In the genomic region with DNA sequence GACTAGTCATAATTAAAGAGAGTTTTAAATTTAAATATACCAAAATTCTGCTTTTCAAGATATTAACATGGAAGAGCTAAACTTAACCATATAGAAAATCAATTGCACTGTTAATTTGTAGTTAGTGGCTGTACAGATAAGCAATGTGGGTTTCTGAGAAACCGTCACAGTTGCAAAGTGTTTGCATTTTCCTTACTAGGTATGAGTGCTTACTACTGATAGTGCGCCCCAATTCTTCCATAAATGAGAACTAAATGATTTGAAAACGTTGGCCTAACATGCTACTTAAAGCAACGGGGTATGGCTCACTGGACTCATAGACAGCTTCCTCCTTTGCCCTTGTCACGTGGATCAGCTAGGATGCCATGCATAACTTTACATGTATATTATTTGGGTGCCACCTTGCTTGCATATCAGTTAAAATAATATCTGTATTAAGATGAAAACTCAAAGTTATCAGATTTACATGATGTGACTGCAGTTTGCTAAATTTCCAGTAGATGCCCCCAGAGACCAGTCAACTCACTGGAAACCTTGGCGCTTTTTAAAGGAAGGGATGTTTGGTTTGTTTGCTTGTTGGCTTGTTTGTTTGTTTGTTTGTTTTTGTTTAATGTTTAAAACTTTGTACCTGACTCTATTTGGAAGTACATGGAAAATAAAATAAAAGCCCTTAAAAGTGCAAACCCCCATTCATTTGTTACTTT, we compare ENCODE assay signal across 11 mouse cellular contexts. TPM values are rescaled to one million over a fixed set of nuclear protein-coding genes. Genes with fewer than 3 reads are reported as not detected.
DNase-seq lines count a peak whose midpoint lies in the region; ATAC-seq and TF ChIP-seq lines count a peak whose summit lies in the region.
"Had no signal": no experiment of that assay in that cellular context is flagged by ENCODE, and none has a peak within 500 bp of the region (broad histone marks: within the 10 kb centered on the region; RNA-seq: fewer than 3 reads in every experiment).

No protein-coding gene starts in this region.

- no peaks in the 10 kb centered on the region for H3K9me3 ChIP-seq in embryonic facial prominence, embryonic 11.5 days (replicated peaks; ENCODE audit: control insufficient read depth, low read length)
- H3K9me3 ChIP-seq in embryonic facial prominence, embryonic 10.5 days = no peaks in the 10 kb centered on the region
- H3K9me3 ChIP-seq in MEL (replicated peaks; ENCODE audit: insufficient read depth, low read length) = no peaks in the 10 kb centered on the region
- H3K9me3 ChIP-seq: embryonic facial prominence, embryonic 15.5 days; hindbrain, embryonic 15.5 days; megakaryocyte, embryonic 14.5 days had no signal

- TF ChIP-seq CTCF in left cerebral cortex, adult 2 months (IDR thresholded peaks at IDR 0.05) = peak; percentile 86
- TF ChIP-seq CTCF in MEL (IDR thresholded peaks at IDR 0.05 in 2 of 3, conservative IDR thresholded peaks at IDR 0.05 in 1 of 3; ENCODE audit: control insufficient read depth in 1 of 3, insufficient read depth in 1 of 3, low read depth in 2 of 3, low read length in 3 of 3, poor library complexity in 1 of 3, severe bottlenecking in 1 of 3) = peak; percentile 4 to 48 (median 5); a peak in 2 of 6 replicates
- no peak for TF ChIP-seq CTCF in cerebellum, adult 2 months (IDR thresholded peaks at IDR 0.05; ENCODE audit: borderline replicate concordance, insufficient read depth, low read depth, low read length)

- TF ChIP-seq POLR2A in MEL (IDR thresholded peaks at IDR 0.05; ENCODE audit: control insufficient read depth in 1 of 2, insufficient read depth in 1 of 2, low read depth in 1 of 2, low read length in 2 of 2, poor library complexity in 1 of 2) = no peak
- no peak for TF ChIP-seq POLR2A in cerebellum, adult 2 months (IDR thresholded peaks at IDR 0.05; ENCODE audit: borderline replicate concordance, insufficient read depth, low read length)

- TF ChIP-seq EP300 in MEL (IDR thresholded peaks at IDR 0.05; ENCODE audit: low read depth in 1 of 2, low read length in 2 of 2) = peak; percentile 38 to 73; a peak in 3 of 4 replicates

- no peaks in the 10 kb centered on the region for H3K4me1 ChIP-seq in embryonic facial prominence, embryonic 11.5 days (ENCODE audit: control insufficient read depth, insufficient read depth, low read length)
- H3K4me1 ChIP-seq in embryonic facial prominence, embryonic 10.5 days = no peaks in the 10 kb centered on the region
- no peaks in the 10 kb centered on the region for H3K4me1 ChIP-seq in MEL (ENCODE audit: control insufficient read depth in 1 of 2, insufficient read depth in 2 of 2, low read length in 2 of 2)
- peaks cover 3% of the 10 kb centered on the region; the same call in 1 of the 2 replicates for H3K4me1 ChIP-seq in cerebellum, adult 2 months (ENCODE audit: control insufficient read depth, insufficient read depth, low read length)
- H3K4me1 ChIP-seq: embryonic facial prominence, embryonic 15.5 days; megakaryocyte, embryonic 14.5 days had no signal

- no peaks in the 10 kb centered on the region for H3K36me3 ChIP-seq in embryonic facial prominence, embryonic 11.5 days (replicated peaks; ENCODE audit: control insufficient read depth, insufficient read depth, low read depth, low read length)
- no peaks in the 10 kb centered on the region for H3K36me3 ChIP-seq in embryonic facial prominence, embryonic 10.5 days (replicated peaks)
- no peaks in the 10 kb centered on the region for H3K36me3 ChIP-seq in MEL (ENCODE audit: control insufficient read depth in 1 of 2, insufficient read depth in 2 of 2, low read length in 2 of 2)
- H3K36me3 ChIP-seq: embryonic facial prominence, embryonic 15.5 days; hindbrain, embryonic 15.5 days had no signal

- H3K27me3 ChIP-seq in embryonic facial prominence, embryonic 11.5 days (ENCODE audit: control insufficient read depth, insufficient read depth, low read length) = no peaks in the 10 kb centered on the region
- no peaks in the 10 kb centered on the region for H3K27me3 ChIP-seq in embryonic facial prominence, embryonic 10.5 days (replicated peaks; ENCODE audit: low read depth, poor library complexity, severe bottlenecking)
- H3K27me3 ChIP-seq in MEL (ENCODE audit: control insufficient read depth in 1 of 2, insufficient read depth in 2 of 2, low read length in 2 of 2) = no peaks in the 10 kb centered on the region; a peak in 1 of 4 replicates
- no peaks in the 10 kb centered on the region for H3K27me3 ChIP-seq in cerebellum, adult 2 months (ENCODE audit: control insufficient read depth, insufficient read depth, low read length)
- H3K27me3 ChIP-seq: embryonic facial prominence, embryonic 15.5 days; hindbrain, embryonic 15.5 days; megakaryocyte, embryonic 14.5 days had no signal

- peak; percentile 56 for TF ChIP-seq RAD21 in MEL (IDR thresholded peaks at IDR 0.05; ENCODE audit: low read depth, low read length)

- no peak overlapping the region for H3K9ac ChIP-seq in embryonic facial prominence, embryonic 11.5 days (replicated peaks; ENCODE audit: low read length)
- no peak overlapping the region for H3K9ac ChIP-seq in MEL (ENCODE audit: control insufficient read depth, low read depth, low read length, poor library complexity, severe bottlenecking)
- H3K9ac ChIP-seq: embryonic facial prominence, embryonic 15.5 days; hindbrain, embryonic 15.5 days had no signal

- no peaks in the 10 kb centered on the region for H3K79me2 ChIP-seq in MEL (ENCODE audit: control insufficient read depth, insufficient read depth, low read length, poor library complexity)

- no peak overlapping the region for H3K4me2 ChIP-seq in embryonic facial prominence, embryonic 11.5 days (ENCODE audit: low read depth, low read length)
- H3K4me2 ChIP-seq: embryonic facial prominence, embryonic 15.5 days; hindbrain, embryonic 15.5 days had no signal

- no peak overlapping the region for H3K4me3 ChIP-seq in embryonic facial prominence, embryonic 11.5 days (ENCODE audit: low read depth, low read length)
- H3K4me3 ChIP-seq in embryonic facial prominence, embryonic 10.5 days = no peak overlapping the region
- H3K4me3 ChIP-seq in left cerebral cortex, adult 2 months = no peak overlapping the region
- H3K4me3 ChIP-seq in MEL (ENCODE audit: control insufficient read depth in 1 of 2, insufficient read depth in 1 of 2, low read depth in 2 of 2, low read length in 2 of 2) = peak overlapping the region in 1 of 2 experiments; percentile 11; a peak in 1 of 4 replicates
- H3K4me3 ChIP-seq in cerebellum, adult 2 months (replicated peaks; ENCODE audit: insufficient read depth, low read depth, low read length) = no peak overlapping the region
- H3K4me3 ChIP-seq: embryonic facial prominence, embryonic 15.5 days; hindbrain, embryonic 15.5 days; megakaryocyte, embryonic 14.5 days had no signal

- peak; percentile 24 for DNase-seq in embryonic facial prominence, embryonic 11.5 days (ENCODE audit: low spot score)
- DNase-seq in embryonic facial prominence, embryonic 10.5 days (ENCODE audit: low spot score) = no peak
- DNase-seq in left cerebral cortex, adult 2 months (ENCODE audit: extremely low spot score in 1 of 2, low spot score in 2 of 2) = peak in 1 of 2 experiments; percentile 24
- no peak for DNase-seq in left cerebral cortex, adult 8-10 months (ENCODE audit: low spot score in 2 of 2)
- DNase-seq in MEL (ENCODE audit: low read depth, low spot score) = peak; percentile 54
- DNase-seq in layer of hippocampus, postnatal 14 days (ENCODE audit: low spot score in 2 of 2) = peak; percentile 22 to 57
- no peak for DNase-seq in cerebellum, adult 2 months
- DNase-seq in spleen, postnatal 4 days (ENCODE audit: low spot score in 2 of 2) = no peak

- no peak overlapping the region for H3K27ac ChIP-seq in embryonic facial prominence, embryonic 11.5 days (replicated peaks; ENCODE audit: low read depth, low read length)
- no peak overlapping the region for H3K27ac ChIP-seq in embryonic facial prominence, embryonic 10.5 days (replicated peaks)
- no peak overlapping the region for H3K27ac ChIP-seq in left cerebral cortex, adult 2 months
- H3K27ac ChIP-seq in MEL (ENCODE audit: control insufficient read depth, low read depth, low read length) = no peak overlapping the region
- no peak overlapping the region for H3K27ac ChIP-seq in cerebellum, adult 2 months (ENCODE audit: insufficient read depth, low read length)
- H3K27ac ChIP-seq: embryonic facial prominence, embryonic 15.5 days; hindbrain, embryonic 15.5 days had no signal

- no peak for ATAC-seq in embryonic facial prominence, embryonic 11.5 days (replicated peaks; ENCODE audit: insufficient number of reproducible peaks, low FRiP score, low TSS enrichment, low read depth)

- intact Hi-C loops in left cerebral cortex, adult 2 months (cut with DNase I) = loop anchor here (1.0 to 10.0 kb wide), 6 partner anchors 176 to 1357 kb away; no protein-coding TSS in a partner anchor

- WGBS in embryonic facial prominence, embryonic 11.5 days = 61% methylated on average over 6 of the region's 6 CpGs
- WGBS in embryonic facial prominence, embryonic 10.5 days = 66% methylated on average over 6 of the region's 6 CpGs
- WGBS in cerebellum, adult 2 months = 62% methylated on average over 6 of the region's 6 CpGs

TF ChIP-seq in MEL, 35 proteins besides CTCF, POLR2A, EP300 and RAD21:
- TF ChIP-seq USF2 (IDR thresholded peaks at IDR 0.05; ENCODE audit: borderline replicate concordance in 1 of 2, insufficient read depth in 1 of 2, low read depth in 1 of 2, low read length in 2 of 2) (no peak), USF1 (IDR thresholded peaks at IDR 0.05; ENCODE audit: low read depth, low read length) (peak; percentile 35; the same call in 1 of the 2 replicates), SMC3 (IDR thresholded peaks at IDR 0.05; ENCODE audit: low read depth, low read length) (peak; percentile 39; the same call in 1 of the 2 replicates), ZC3H11A (IDR thresholded peaks at IDR 0.05; ENCODE audit: low read depth, low read length) (peak; percentile 45), MYB (IDR thresholded peaks at IDR 0.05; ENCODE audit: low read depth, low read length) (peak; percentile 29; the same call in 1 of the 2 replicates), MEF2A (IDR thresholded peaks at IDR 0.05; ENCODE audit: extremely low read depth, insufficient replicate concordance, low read depth, low read length, poor library complexity, severe bottlenecking) (no peak)

RNA-seq across cellular contexts. Expression of a gene that starts 25.0 kb away (rescaled TPM):
- 0.46 and 0.88 TPM in 2 replicates for polyA plus RNA-seq in embryonic facial prominence, embryonic 11.5 days (2014; fragmentation: Nextera tagmentation; extraction: Ambion mirVana)
- 0.19 TPM in 1 of 2 replicates, not detected in the other for polyA plus RNA-seq in embryonic facial prominence, embryonic 10.5 days (2016; fragmentation: Nextera tagmentation; extraction: Ambion mirVana)
- total RNA-seq in left cerebral cortex, adult 2 months (2021) = under 1 TPM in 1 of 2 experiments, not detected in 1; 0.14 TPM
- under 1 TPM; 0.25 to 0.63 (median 0.46) TPM for total RNA-seq in left cerebral cortex, adult 8-10 months (2022)
- not detected in 2 replicates for total RNA-seq in MEL (2012; rRNA removed)
- polyA plus RNA-seq in MEL (2012; ENCODE audit: insufficient read depth in 1 of 2, insufficient read length in 2 of 2, low read depth in 1 of 2, low replicate concordance in 2 of 2, missing spikeins in 1 of 2) = not detected
- 1 to 10 TPM in 1 of 2 experiments, under 1 TPM in 1; 0.81 to 1.0 TPM for total RNA-seq in layer of hippocampus, postnatal 14 days (2021)
- polyA plus RNA-seq in cerebellum, adult 2 months (2012; rRNA removed) = 0.36 and 0.70 TPM in 2 replicates

Comparison
In these comparisons a context has a peak if more than half of its experiments do, and no peak if none do; other contexts are left out.
1. DNase-seq: peak in embryonic facial prominence, embryonic 11.5 days (single experiment), MEL (single experiment) and layer of hippocampus, postnatal 14 days (2 of 2); none in embryonic facial prominence, embryonic 10.5 days (single experiment), left cerebral cortex, adult 8-10 months (0 of 2), cerebellum, adult 2 months (0 of 2) and spleen, postnatal 4 days (0 of 2).